Mouse (Mus musculus) heart, embryonic 15.5 days (tissue): ENCODE measurements around the gene Gm10100. TPM values are rescaled to one million over a fixed set of nuclear protein-coding genes. Genes with fewer than 3 reads are reported as not detected.
"Not testable (repeated sequence)": the region's sequence is repeated elsewhere in the genome, so short reads cannot be mapped to it uniquely, and the experiment has no call there.

Source experiments
- ATAC-seq: fragments of 200-750 bp; cut with Nextera tagmentation; replicated peaks from 2 replicates; pipeline ENCODE4 v1.8.0; 2017; ENCODE audit warnings: low read depth, moderate TSS enrichment; ENCODE audit not compliant: insufficient number of reproducible peaks, insufficient read depth, low FRiP score
- H3K27ac ChIP-seq: fragments of 300-500 bp; sonication (generic); 2 replicates; pipeline ENCODE4 v1.5.1; 2015; ENCODE audit warnings: mild to moderate bottlenecking, inconsistent platforms
- H3K27me3 ChIP-seq: fragments of 300-500 bp; sonication (generic); 2 replicates; pipeline ENCODE4 v1.6.1; 2015; ENCODE audit warnings: inconsistent platforms
- H3K36me3 ChIP-seq: fragments of 300-500 bp; sonication (generic); 2 replicates; pipeline ENCODE4 v1.6.1; 2015; ENCODE audit warnings: mild to moderate bottlenecking, inconsistent platforms
- H3K4me1 ChIP-seq: fragments of 300-500 bp; sonication (generic); replicated peaks from 2 replicates; pipeline ENCODE4 v1.6.1; 2015; ENCODE audit warnings: inconsistent platforms
- H3K4me2 ChIP-seq: fragments of 300-500 bp; sonication (generic); 2 replicates; pipeline ENCODE4 v1.6.1; 2015; ENCODE audit warnings: inconsistent platforms, mild to moderate bottlenecking, moderate library complexity
- H3K4me3 ChIP-seq: fragments of 300-500 bp; sonication (generic); 2 replicates; pipeline ENCODE4 v1.5.1; 2015; ENCODE audit warnings: mild to moderate bottlenecking, inconsistent platforms
- H3K9ac ChIP-seq: fragments of 300-500 bp; sonication (generic); 2 replicates; pipeline ENCODE4 v1.6.1; 2015; ENCODE audit warnings: mild to moderate bottlenecking, inconsistent platforms
- H3K9me3 ChIP-seq: fragments of 300-500 bp; sonication (generic); replicated peaks from 2 replicates; pipeline ENCODE4 v1.6.1; 2016; ENCODE audit warnings: inconsistent platforms
- WGBS: fragments of 180-500 bp; shearing (Covaris S2); methylation state at CpG from one replicate; pipeline ENCODE4 v1.1.7; 2015; ENCODE audit warnings: mixed read lengths; 5-methylcytosine and 5-hydroxymethylcytosine counted together
- polyA plus RNA-seq: library from polyadenylated mRNA; unstranded; fragments of >200 nt; fragmentation: Nextera tagmentation; extraction: Ambion mirVana; gene quantifications from 2 replicates; pipeline ENCODE4 v1.2.1, GENCODE M21; 2015

Gene Gm10100
- not detected in 2 replicates for polyA plus RNA-seq

DNA sequence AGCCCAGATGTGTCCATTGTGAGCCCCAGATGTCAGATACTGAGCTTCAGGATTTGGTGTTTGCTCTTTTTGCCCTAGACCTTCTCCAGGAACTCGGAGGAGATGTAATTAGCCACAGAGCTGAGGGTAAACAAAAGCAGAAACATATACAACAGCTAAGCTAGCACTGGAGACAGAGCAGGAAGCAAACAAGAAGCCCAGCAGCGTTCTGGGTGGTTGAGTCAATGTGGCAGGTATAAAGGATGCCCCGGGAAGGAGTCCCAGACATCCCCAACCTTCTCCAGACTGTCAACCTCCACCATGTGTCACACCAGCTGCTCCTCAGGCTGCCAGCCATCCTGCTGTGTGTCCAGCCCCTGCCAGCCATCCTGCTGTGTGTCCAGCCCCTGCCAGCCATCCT is at the start of gene Gm10100:
TSS of gene Gm10100 (plus strand) at position 301 of the 400 bp plus-strand sequence.
- Histone ChIP-seq H3K9me3 (no peaks in the 10 kb centered on the region), H3K9ac (no peak within 1 kb of the TSS), H3K4me1 (no peaks in the 10 kb centered on the region), H3K4me3 (no peak within 1 kb of the TSS), H3K4me2 (no peak within 1 kb of the TSS), H3K27me3 (no peaks in the 10 kb centered on the region), H3K27ac (no peak within 1 kb of the TSS), H3K36me3 (no peaks in the 10 kb centered on the region)
- no peak for ATAC-seq
- 30% methylated on average over 3 of the region's 3 CpGs for WGBS

- 1% methylated on average over 35 of the region's 35 CpGs for WGBS
- Histone ChIP-seq H3K27me3 (peaks cover 57% of the 10 kb centered on the region), H3K36me3 (no peaks in the 10 kb centered on the region), H3K9ac (peak overlapping the region; percentile 17; the same call in 1 of the 2 replicates), H3K27ac (no peak overlapping the region), H3K4me2 (peak overlapping the region; percentile 61), H3K4me1 (peaks cover 8% of the 10 kb centered on the region), H3K4me3 (peak overlapping the region; percentile 37), H3K9me3 (no peaks in the 10 kb centered on the region)
- no peak for ATAC-seq
Observed at GRCm38 (mm10) chr10:77677562-77677961, 48.7 kb upstream of the Gm10100 start.

DNA sequence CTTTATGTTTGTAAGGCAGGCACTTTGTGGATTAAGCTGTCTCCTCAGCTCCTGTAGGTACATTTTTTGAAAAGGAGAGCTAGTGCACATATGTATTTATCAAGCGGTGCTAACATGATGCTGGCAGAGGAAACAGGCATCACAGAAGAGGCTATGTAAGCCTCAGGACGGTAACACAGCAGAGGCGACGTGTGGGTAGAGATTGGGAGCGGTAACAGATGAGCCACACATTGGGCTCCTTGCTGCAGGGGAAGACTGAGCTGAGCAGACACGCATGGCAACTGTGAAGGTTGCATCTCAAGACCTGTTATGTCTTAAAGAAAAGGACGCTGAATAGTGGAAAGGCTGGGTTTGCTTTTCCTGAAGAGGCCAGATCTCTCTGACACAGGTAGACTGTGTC is 43.3 kb upstream of the Gm10100 start:
- H3K36me3 ChIP-seq: no peaks in the 10 kb centered on the region
- H3K9me3 ChIP-seq: no peaks in the 10 kb centered on the region
- no peak overlapping the region for H3K27ac ChIP-seq
- no peak overlapping the region for H3K4me3 ChIP-seq
- ATAC-seq: no peak
- H3K27me3 ChIP-seq: peaks cover 79% of the 10 kb centered on the region
- no peak overlapping the region for H3K4me2 ChIP-seq
- WGBS: 60% methylated on average over 7 of the region's 7 CpGs
- peaks cover 9% of the 10 kb centered on the region for H3K4me1 ChIP-seq
- no peak overlapping the region for H3K9ac ChIP-seq

- ATAC-seq: no peak
- Histone ChIP-seq H3K36me3 (no peaks in the 10 kb centered on the region), H3K27ac (no peak overlapping the region), H3K9me3 (no peaks in the 10 kb centered on the region), H3K4me3 (no peak overlapping the region), H3K4me1 (peaks cover 9% of the 10 kb centered on the region), H3K9ac (no peak overlapping the region), H3K4me2 (no peak overlapping the region), H3K27me3 (peaks cover 79% of the 10 kb centered on the region)
- 40% methylated on average over 8 of the region's 8 CpGs for WGBS
Observed at GRCm38 (mm10) chr10:77684181-77684580, 42.1 kb upstream of the Gm10100 start.

- peak within 1 kb of the TSS; percentile 40 for H3K4me2 ChIP-seq
- H3K4me3 ChIP-seq: 0 out of 2 replicates have a peak within 1 kb of the TSS, but pooled peaks have one; percentile 6
- H3K27ac ChIP-seq: no peak within 1 kb of the TSS
- H3K27me3 ChIP-seq: peaks cover 71% of the 10 kb centered on the region
- 3% methylated on average over 22 of the region's 22 CpGs for WGBS
- no peaks in the 10 kb centered on the region for H3K9me3 ChIP-seq
- H3K4me1 ChIP-seq: peaks cover 9% of the 10 kb centered on the region
- no peak within 1 kb of the TSS for H3K9ac ChIP-seq
- no peaks in the 10 kb centered on the region for H3K36me3 ChIP-seq
- ATAC-seq: no peak
Observed at GRCm38 (mm10) chr10:77685895-77686664, 40.2 kb upstream of the Gm10100 start, which contains the start of gene Tspear. Tspear (plus strand) TSS chr10:77686569.

DNA sequence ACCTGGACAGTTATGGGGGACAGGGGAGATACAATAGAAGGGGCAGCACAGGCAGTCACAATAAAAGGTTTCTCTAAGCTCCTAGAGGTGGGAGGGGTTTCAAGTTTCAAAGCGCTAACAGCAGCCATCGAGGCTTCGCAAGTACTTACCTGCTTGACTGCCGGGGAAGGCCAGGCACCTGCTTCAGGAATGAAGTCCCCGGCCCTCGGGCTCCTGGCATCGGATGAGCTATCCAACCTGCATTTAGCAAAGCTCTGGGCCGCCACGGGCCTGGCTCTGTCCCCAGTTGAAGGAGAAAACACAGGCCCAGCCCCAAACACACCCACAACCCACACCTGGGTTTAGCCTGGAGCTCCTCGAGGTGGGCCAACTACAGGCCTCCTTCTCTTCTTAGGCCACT is 39.3 kb upstream of the Gm10100 start:
- H3K4me1 ChIP-seq: peaks cover 9% of the 10 kb centered on the region
- peaks cover 77% of the 10 kb centered on the region for H3K27me3 ChIP-seq
- 38% methylated on average over 10 of the region's 10 CpGs for WGBS
- H3K9ac ChIP-seq: no peak overlapping the region
- no peaks in the 10 kb centered on the region for H3K36me3 ChIP-seq
- H3K27ac ChIP-seq: no peak overlapping the region
- ATAC-seq: no peak
- no peak overlapping the region for H3K4me2 ChIP-seq
- H3K9me3 ChIP-seq: no peaks in the 10 kb centered on the region
- no peak overlapping the region for H3K4me3 ChIP-seq

DNA sequence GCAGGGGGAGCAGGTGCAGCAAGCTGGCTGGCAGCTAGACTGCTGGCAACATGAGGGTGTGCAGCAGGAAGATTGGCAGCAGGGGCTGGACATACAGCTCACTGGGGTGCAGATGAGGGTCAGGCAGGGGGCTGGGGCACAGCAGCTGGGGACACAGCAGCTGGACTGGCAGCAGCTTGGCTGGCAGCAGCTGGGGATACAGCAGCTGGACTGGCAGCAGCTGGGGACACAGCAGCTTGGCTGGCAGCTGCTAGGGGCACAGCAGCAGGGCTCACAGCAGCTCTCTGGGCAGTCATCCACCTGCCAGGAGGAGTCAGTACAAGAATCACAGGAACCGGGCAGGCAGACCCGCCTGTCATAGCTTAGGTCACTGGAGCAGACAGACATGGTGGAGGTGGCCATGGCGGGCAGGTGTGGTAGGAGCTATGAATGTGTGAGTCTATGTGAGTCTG is 35.9 kb upstream of the Gm10100 start, which contains the start of gene Gm19402:
TSS of gene Gm19402 (minus strand) at position 402 of the 452 bp plus-strand sequence.
- H3K9ac ChIP-seq, H3K36me3 ChIP-seq, H3K4me2 ChIP-seq, H3K27ac ChIP-seq, H3K4me1 ChIP-seq, ATAC-seq, H3K4me3 ChIP-seq, H3K9me3 ChIP-seq: not testable (repeated sequence)
- 80% methylated on average over 3 of the region's 3 CpGs for WGBS
- H3K27me3 ChIP-seq: peaks cover 50% of the 10 kb centered on the region

GRCm38 (mm10) chr10:77697133-77697532 is 29.2 kb upstream of the Gm10100 start, which contains the start of gene Gm9508:
Gm9508 (minus strand) TSS chr10:77697233.
- Histone ChIP-seq H3K9me3 (no peaks in the 10 kb centered on the region), H3K36me3 (no peaks in the 10 kb centered on the region), H3K9ac (no peak within 1 kb of the TSS), H3K27me3 (0 out of 2 replicates have a peak, but pooled peaks cover 3% of the 10 kb centered on the region), H3K4me3 (no peak within 1 kb of the TSS), H3K27ac (no peak within 1 kb of the TSS), H3K4me1 (no peaks in the 10 kb centered on the region), H3K4me2 (no peak within 1 kb of the TSS)
- ATAC-seq: no peak
- WGBS: 34% methylated on average over 4 of the region's 4 CpGs

- no peaks in the 10 kb centered on the region for H3K27me3 ChIP-seq
- H3K36me3 ChIP-seq: no peaks in the 10 kb centered on the region
- no peak within 1 kb of the TSS for H3K27ac ChIP-seq
- no peak within 1 kb of the TSS for H3K4me3 ChIP-seq
- no peaks in the 10 kb centered on the region for H3K9me3 ChIP-seq
- no peak within 1 kb of the TSS for H3K4me2 ChIP-seq
- ATAC-seq: no peak
- 90% methylated on average over 1 of the region's 1 CpGs for WGBS
- H3K9ac ChIP-seq: no peak within 1 kb of the TSS
- no peaks in the 10 kb centered on the region for H3K4me1 ChIP-seq
Observed at GRCm38 (mm10) chr10:77706326-77706725, 20.0 kb upstream of the Gm10100 start, which contains the start of gene Gm10272. Gm10272 (plus strand) TSS chr10:77706626.

DNA sequence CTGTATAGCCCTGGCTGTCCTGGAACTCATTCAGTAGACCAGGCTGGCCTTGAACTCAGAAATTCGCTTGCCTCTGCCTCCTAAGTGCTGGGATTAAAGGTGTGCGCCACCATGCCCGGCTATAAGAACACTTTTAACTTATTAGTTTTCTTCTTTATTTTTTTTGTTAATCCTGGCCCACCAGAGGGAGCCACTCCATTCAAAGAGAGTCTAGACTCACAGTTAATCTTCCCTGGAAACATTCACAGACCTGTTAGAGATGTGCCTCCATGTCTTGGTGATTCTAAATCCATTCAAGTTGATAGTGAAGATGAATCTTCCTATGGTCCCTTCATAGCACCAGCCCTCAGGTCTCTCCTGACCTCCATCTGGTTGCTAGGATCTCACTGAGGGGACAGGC is 16.5 kb upstream of the Gm10100 start:
- Histone ChIP-seq H3K4me2 (no peak overlapping the region), H3K36me3 (no peaks in the 10 kb centered on the region), H3K4me3 (no peak overlapping the region), H3K9me3 (peaks cover 3% of the 10 kb centered on the region), H3K27ac (no peak overlapping the region), H3K27me3 (no peaks in the 10 kb centered on the region), H3K9ac (no peak overlapping the region), H3K4me1 (no peaks in the 10 kb centered on the region)
- ATAC-seq: no peak
- 78% methylated on average over 3 of the region's 3 CpGs for WGBS

- ATAC-seq, H3K4me1 ChIP-seq, H3K27me3 ChIP-seq, H3K4me2 ChIP-seq, H3K4me3 ChIP-seq, H3K9ac ChIP-seq, H3K9me3 ChIP-seq, H3K27ac ChIP-seq, H3K36me3 ChIP-seq: not testable (repeated sequence)
Observed at GRCm38 (mm10) chr10:77711157-77711556, 15.1 kb upstream of the Gm10100 start, which contains the start of gene Gm10024. Gm10024 (plus strand) TSS chr10:77711457.
